Mouse (Mus musculus) forebrain, postnatal 0 days (tissue): ENCODE measurements at regions not wholly inside any gene's neighbourhood (a gene's known extent, or its start where the extent isn't known, plus 50 kb on each side); places are given as distances from the start of the nearest gene placed in this dataset.

Experiments used
- ATAC-seq: fragments of 200-750 bp; cut with Nextera tagmentation; 2 replicates; pipeline ENCODE4 v1.8.0; 2017; ENCODE audit warnings: mild to moderate bottlenecking, moderate library complexity
- DNase-seq: peaks from one replicate; pipeline ENCODE4 v3.0.0-alpha.2; 2015
- H3K27ac ChIP-seq: fragments of 300-500 bp; sonication (generic); 2 replicates; pipeline ENCODE4 v1.5.1; 2014; ENCODE audit warnings: low read depth, mild to moderate bottlenecking, antibody characterized with exemption, low read length, moderate library complexity, mixed read lengths
- H3K27me3 ChIP-seq: fragments of 300-500 bp; sonication (generic); 2 replicates; pipeline ENCODE4 v1.6.1; 2014; ENCODE audit warnings: mild to moderate bottlenecking, low read length, mixed read lengths; ENCODE audit not compliant: insufficient read depth
- H3K36me3 ChIP-seq: fragments of 300-500 bp; sonication (generic); 2 replicates; pipeline ENCODE4 v1.6.1; 2014; ENCODE audit warnings: mild to moderate bottlenecking, moderate library complexity; ENCODE audit not compliant: insufficient read depth
- H3K4me1 ChIP-seq: fragments of 300-500 bp; sonication (generic); 2 replicates; pipeline ENCODE4 v1.6.1; 2014; ENCODE audit warnings: antibody characterized with exemption; ENCODE audit not compliant: insufficient read depth
- H3K4me2 ChIP-seq: fragments of 300-500 bp; sonication (generic); 2 replicates; pipeline ENCODE4 v1.6.1; 2014; ENCODE audit warnings: low read depth, mild to moderate bottlenecking, moderate library complexity
- H3K4me3 ChIP-seq: fragments of 300-500 bp; sonication (generic); 2 replicates; pipeline ENCODE4 v1.5.1; 2014; ENCODE audit warnings: low read depth, low read length, mixed read lengths
- H3K9ac ChIP-seq: fragments of 300-500 bp; sonication (generic); 2 replicates; pipeline ENCODE4 v1.6.1; 2014; ENCODE audit warnings: mild to moderate bottlenecking
- H3K9me3 ChIP-seq: fragments of 300-500 bp; sonication (generic); 2 replicates; pipeline ENCODE4 v1.6.1; 2016; ENCODE audit warnings: low read length
- CTCF ChIP-seq: sonication (generic); IDR thresholded peaks from 2 replicates; pipeline ENCODE4 v1.5.1; 2016; ENCODE audit warnings: antibody characterized with exemption, control low read depth, low read depth
- whole genome bisulfite sequencing: fragments of 180-500 bp; shearing (Covaris S2); extraction: QIAGEN DNeasy Blood & Tissue Kit; methylation state at CpG from one replicate; pipeline ENCODE4 v1.1.7; 2014; 5-methylcytosine and 5-hydroxymethylcytosine counted together

- H3K4me2 ChIP-seq, result no peak overlapping the region
- H3K9ac ChIP-seq, result no peak overlapping the region
- H3K27ac ChIP-seq, result no peak overlapping the region
- no peaks in the 10 kb centered on the region for H3K36me3 ChIP-seq
- H3K27me3 ChIP-seq, result no peaks in the 10 kb centered on the region
- ATAC-seq (no peak), DNase-seq (no peak)
- no peak overlapping the region for H3K4me3 ChIP-seq
- H3K9me3 ChIP-seq, result no peaks in the 10 kb centered on the region
- 85% methylated on average over 11 of the region's 11 CpGs for WGBS
- H3K4me1 ChIP-seq, result no peaks in the 10 kb centered on the region
- no peak for TF ChIP-seq CTCF
Measured at GRCm38 (mm10) chr19:28764795-28765360, 70.0 kb upstream of the Slc1a1 start.

GRCm38 (mm10) chr19:28768218-28768617, 66.6 kb upstream of the Slc1a1 start:
- DNase-seq (peak; percentile 79), ATAC-seq (peak; percentile 84)
- Histone ChIP-seq H3K27me3 (no peaks in the 10 kb centered on the region), H3K4me1 (no peaks in the 10 kb centered on the region), H3K4me2 (no peak overlapping the region), H3K9ac (no peak overlapping the region), H3K9me3 (no peaks in the 10 kb centered on the region), H3K36me3 (no peaks in the 10 kb centered on the region), H3K4me3 (no peak overlapping the region), H3K27ac (no peak overlapping the region)
- peak; percentile 83 for TF ChIP-seq CTCF
- WGBS, result 43% methylated on average over 5 of the region's 5 CpGs

- Histone ChIP-seq H3K27me3 (no peaks in the 10 kb centered on the region), H3K27ac (no peak overlapping the region), H3K4me2 (no peak overlapping the region), H3K4me3 (no peak overlapping the region), H3K9me3 (no peaks in the 10 kb centered on the region), H3K9ac (no peak overlapping the region), H3K4me1 (no peaks in the 10 kb centered on the region), H3K36me3 (no peaks in the 10 kb centered on the region)
- ATAC-seq (no peak), DNase-seq (no peak)
- no peak for TF ChIP-seq CTCF
- whole genome bisulfite sequencing, result 86% methylated on average over 12 of the region's 12 CpGs
Measured at GRCm38 (mm10) chr19:28770419-28770818, 64.4 kb upstream of the Slc1a1 start.

- TF ChIP-seq CTCF, result no peak
- no peak overlapping the region for H3K27ac ChIP-seq
- no peak for DNase-seq
- 23% methylated on average over 7 of the region's 7 CpGs for WGBS
- no peaks in the 10 kb centered on the region for H3K27me3 ChIP-seq
- no peaks in the 10 kb centered on the region for H3K9me3 ChIP-seq
- H3K36me3 ChIP-seq, result no peaks in the 10 kb centered on the region
- no peak for ATAC-seq
- H3K4me2 ChIP-seq, result no peak overlapping the region
- H3K9ac ChIP-seq, result no peak overlapping the region
- no peak overlapping the region for H3K4me3 ChIP-seq
- no peaks in the 10 kb centered on the region for H3K4me1 ChIP-seq
Measured at GRCm38 (mm10) chr19:28771836-28772235, 63.0 kb upstream of the Slc1a1 start.

- Histone ChIP-seq H3K4me2 (no peak overlapping the region), H3K9ac (no peak overlapping the region), H3K36me3 (no peaks in the 10 kb centered on the region), H3K9me3 (no peaks in the 10 kb centered on the region), H3K27ac (no peak overlapping the region), H3K4me3 (no peak overlapping the region), H3K27me3 (no peaks in the 10 kb centered on the region), H3K4me1 (no peaks in the 10 kb centered on the region)
- DNase-seq (no peak), ATAC-seq (peak; percentile 59; the same call in 1 of the 2 replicates)
- WGBS, result 57% methylated on average over 9 of the region's 9 CpGs
- TF ChIP-seq CTCF, result no peak
Measured at GRCm38 (mm10) chr19:28772840-28773570, 61.8 kb upstream of the Slc1a1 start.

GRCm38 (mm10) chr19:28776868-28777267, 58.0 kb upstream of the Slc1a1 start:
- WGBS, result 34% methylated on average over 4 of the region's 4 CpGs
- no peak overlapping the region for H3K4me2 ChIP-seq
- H3K27ac ChIP-seq, result no peak overlapping the region
- H3K27me3 ChIP-seq, result no peaks in the 10 kb centered on the region
- no peaks in the 10 kb centered on the region for H3K36me3 ChIP-seq
- ATAC-seq (peak; percentile 74; the same call in 1 of the 2 replicates), DNase-seq (peak; percentile 66)
- H3K9ac ChIP-seq, result no peak overlapping the region
- no peaks in the 10 kb centered on the region for H3K9me3 ChIP-seq
- TF ChIP-seq CTCF, result peak; percentile 73
- no peak overlapping the region for H3K4me3 ChIP-seq
- no peaks in the 10 kb centered on the region for H3K4me1 ChIP-seq

GRCm38 (mm10) chr19:28777674-28778073, 57.2 kb upstream of the Slc1a1 start:
- no peaks in the 10 kb centered on the region for H3K36me3 ChIP-seq
- H3K9me3 ChIP-seq, result no peaks in the 10 kb centered on the region
- WGBS, result 30% methylated on average over 2 of the region's 2 CpGs
- ATAC-seq (no peak), DNase-seq (no peak)
- no peak overlapping the region for H3K4me2 ChIP-seq
- no peak overlapping the region for H3K27ac ChIP-seq
- H3K27me3 ChIP-seq, result no peaks in the 10 kb centered on the region
- H3K4me1 ChIP-seq, result no peaks in the 10 kb centered on the region
- no peak for TF ChIP-seq CTCF
- H3K9ac ChIP-seq, result no peak overlapping the region
- no peak overlapping the region for H3K4me3 ChIP-seq
